Mouse (Mus musculus) liver, adult 2 months (tissue): ENCODE data around the gene 4930412O13Rik. TPM values are rescaled to one million over a fixed set of nuclear protein-coding genes. Genes with fewer than 3 reads are reported as not detected.

Source experiments
- DNase-seq: peaks from one replicate; pipeline ENCODE4 v3.0.0-alpha.2; 2011; ENCODE audit warnings: low read depth, low spot score; ENCODE audit errors: extremely low read depth
- H3K27ac ChIP-seq: fragments of 200-500 bp; replicated peaks from 2 replicates; pipeline ENCODE4 v1.5.1; 2012; ENCODE audit warnings: low read depth, mild to moderate bottlenecking, control low read depth, inconsistent platforms, low read length; ENCODE audit not compliant: insufficient read depth
- H3K27me3 ChIP-seq: fragments of 200-500 bp; 2 replicates; pipeline ENCODE4 v1.6.1; 2012; ENCODE audit warnings: mild to moderate bottlenecking, moderate library complexity, low read length, inconsistent platforms; ENCODE audit not compliant: control insufficient read depth, insufficient read depth
- H3K36me3 ChIP-seq: fragments of 200-500 bp; 2 replicates; pipeline ENCODE4 v1.6.1; 2012; ENCODE audit warnings: low read length, inconsistent platforms; ENCODE audit not compliant: control insufficient read depth, insufficient read depth
- H3K4me1 ChIP-seq: fragments of 200-500 bp; 2 replicates; pipeline ENCODE4 v1.6.1; 2011; ENCODE audit warnings: low read length; ENCODE audit not compliant: control insufficient read depth, insufficient read depth
- H3K4me3 ChIP-seq: fragments of 200-500 bp; 2 replicates; pipeline ENCODE4 v1.5.1; 2011; ENCODE audit warnings: low read depth, mild to moderate bottlenecking, control low read depth, low read length, moderate library complexity; ENCODE audit not compliant: insufficient read depth
- H3K79me2 ChIP-seq: fragments of 200-500 bp; 2 replicates; pipeline ENCODE4 v1.6.1; 2012; ENCODE audit warnings: inconsistent platforms, mild to moderate bottlenecking, low read length, moderate library complexity; ENCODE audit not compliant: control insufficient read depth, insufficient read depth
- H3K9ac ChIP-seq: fragments of 200-500 bp; 2 replicates; pipeline ENCODE4 v1.6.1; 2012; ENCODE audit warnings: low read depth, mild to moderate bottlenecking, control low read depth, inconsistent platforms, low read length
- CTCF ChIP-seq: fragments of 200-500 bp; IDR thresholded peaks from 2 replicates; pipeline ENCODE4 v1.5.1; 2011; ENCODE audit warnings: low read depth, low read length, control low read depth
- POLR2A ChIP-seq: fragments of 200-500 bp; IDR thresholded peaks from 2 replicates; pipeline ENCODE4 v1.6.1; 2011; ENCODE audit warnings: low read length, control low read depth; ENCODE audit not compliant: insufficient read depth; ENCODE audit errors: extremely low read depth
- WGBS: fragments of 180-500 bp; shearing (Covaris S2); methylation state at CpG from one replicate; pipeline ENCODE4 v1.1.7; 2018; 5-methylcytosine and 5-hydroxymethylcytosine counted together
- polyA plus RNA-seq: library from polyadenylated mRNA; depleted of rRNA; stranded (reverse); fragments of >200 nt; gene quantifications from 2 replicates; pipeline ENCODE4 v1.2.3, GENCODE M21; 2012
- total RNA-seq: library from RNA; depleted of rRNA; stranded (reverse); fragments of >200 nt; gene quantifications from 2 replicates; pipeline ENCODE4 v1.2.3, GENCODE M21; 2014

4930412O13Rik gene
- total and polyA plus RNA-seq, 2 experiments = not detected

- no peak for TF ChIP-seq CTCF
- H3K27ac ChIP-seq = no peak overlapping the region
Observed at GRCm38 (mm10) chr2:9874467-9875219, 6.4 kb upstream of the 4930412O13Rik start.

DNA sequence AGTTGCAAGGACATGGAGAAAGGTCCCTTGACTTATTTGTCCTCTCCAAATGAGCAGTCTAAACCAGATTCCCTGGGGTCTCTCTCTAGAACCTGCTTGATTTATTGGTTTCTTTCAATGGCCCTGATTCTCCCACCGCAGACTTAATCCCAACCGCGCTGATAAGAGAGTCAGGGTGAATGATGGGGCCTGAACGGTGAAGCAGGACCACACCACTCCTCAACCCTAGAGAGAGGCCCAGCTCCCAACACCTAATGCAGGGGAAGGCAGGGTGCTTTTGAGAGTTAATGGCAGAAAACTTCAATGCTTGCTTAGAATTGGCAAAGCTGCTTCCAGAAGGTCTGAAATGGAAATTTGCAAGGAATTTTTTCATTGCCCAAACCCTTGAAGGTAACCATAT lies 5.8 kb upstream of the 4930412O13Rik start:
- Histone ChIP-seq H3K36me3 (no peaks in the 10 kb centered on the region), H3K4me3 (no peak overlapping the region), H3K9ac (no peak overlapping the region), H3K79me2 (no peaks in the 10 kb centered on the region), H3K27me3 (peaks cover 6% of the 10 kb centered on the region), H3K27ac (no peak overlapping the region), H3K4me1 (peaks cover 5% of the 10 kb centered on the region)
- 73% methylated on average over 4 of the region's 4 CpGs for WGBS
- TF ChIP-seq POLR2A = no peak
- no peak for TF ChIP-seq CTCF
- no peak for DNase-seq

More at GRCm38 (mm10) chr2:9874467-9875219, 6.4 kb upstream of the 4930412O13Rik start:
- Histone ChIP-seq H3K27me3 (peaks cover 6% of the 10 kb centered on the region), H3K4me3 (no peak overlapping the region), H3K79me2 (no peaks in the 10 kb centered on the region), H3K9ac (no peak overlapping the region), H3K4me1 (peaks cover 5% of the 10 kb centered on the region), H3K36me3 (no peaks in the 10 kb centered on the region)
- 76% methylated on average over 39 of the region's 39 CpGs for WGBS
- DNase-seq = no peak

- TF ChIP-seq CTCF (no peak), POLR2A (no peak)
Observed at GRCm38 (mm10) chr2:9875676-9876357, 5.2 kb upstream of the 4930412O13Rik start.

DNA sequence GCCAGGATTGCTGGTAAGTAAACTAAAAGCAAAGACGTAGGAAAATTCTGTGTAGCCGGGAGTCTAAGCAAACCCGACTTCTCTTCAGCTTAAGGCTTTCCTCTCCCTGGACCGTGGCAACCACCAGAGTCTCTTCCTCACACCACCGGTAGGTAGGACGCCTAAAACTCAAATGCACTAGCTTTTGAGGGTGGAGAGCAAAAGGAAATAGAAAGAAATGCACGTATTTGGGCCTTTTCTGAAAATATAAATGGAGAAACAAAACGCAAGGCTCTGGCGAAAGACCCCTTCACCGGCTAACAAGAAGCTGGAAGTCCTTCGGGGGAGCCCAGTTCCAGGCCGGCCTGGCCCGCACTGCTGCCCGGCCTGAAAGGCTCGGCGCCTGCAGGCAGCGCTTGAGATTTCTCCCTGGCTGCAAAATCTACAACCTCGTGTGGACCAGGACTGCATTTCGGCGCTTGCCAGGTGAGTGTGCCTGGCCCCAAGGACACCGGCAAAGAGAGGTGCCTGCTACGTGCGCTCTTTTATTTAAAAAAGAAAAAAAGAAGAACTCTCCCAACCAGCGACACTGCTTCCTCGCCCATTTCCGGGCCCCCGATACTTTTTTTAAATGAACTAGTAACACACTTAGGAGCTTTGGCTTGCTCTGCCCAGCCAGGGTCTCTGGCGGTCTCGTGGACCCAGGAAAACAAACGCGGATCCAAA lies 4.3 kb upstream of the 4930412O13Rik start:
- TF ChIP-seq POLR2A (no peak), CTCF (no peak)
- H3K36me3 ChIP-seq = no peaks in the 10 kb centered on the region
- peaks cover 15% of the 10 kb centered on the region for H3K27me3 ChIP-seq
- H3K27ac ChIP-seq = no peak overlapping the region
- WGBS = 21% methylated on average over 31 of the region's 31 CpGs
- H3K4me1 ChIP-seq = peaks cover 5% of the 10 kb centered on the region
- peak overlapping the region; percentile 50; the same call in 1 of the 2 replicates for H3K4me3 ChIP-seq
- no peaks in the 10 kb centered on the region for H3K79me2 ChIP-seq
- DNase-seq = no peak
- H3K9ac ChIP-seq = no peak overlapping the region

More at GRCm38 (mm10) chr2:9875676-9876357, 5.2 kb upstream of the 4930412O13Rik start:
- Histone ChIP-seq H3K36me3 (no peaks in the 10 kb centered on the region), H3K27me3 (peaks cover 7% of the 10 kb centered on the region), H3K9ac (no peak overlapping the region), H3K27ac (no peak overlapping the region), H3K4me1 (peaks cover 5% of the 10 kb centered on the region), H3K4me3 (no peak overlapping the region), H3K79me2 (no peaks in the 10 kb centered on the region)
- 47% methylated on average over 12 of the region's 12 CpGs for WGBS
- DNase-seq = no peak

DNA sequence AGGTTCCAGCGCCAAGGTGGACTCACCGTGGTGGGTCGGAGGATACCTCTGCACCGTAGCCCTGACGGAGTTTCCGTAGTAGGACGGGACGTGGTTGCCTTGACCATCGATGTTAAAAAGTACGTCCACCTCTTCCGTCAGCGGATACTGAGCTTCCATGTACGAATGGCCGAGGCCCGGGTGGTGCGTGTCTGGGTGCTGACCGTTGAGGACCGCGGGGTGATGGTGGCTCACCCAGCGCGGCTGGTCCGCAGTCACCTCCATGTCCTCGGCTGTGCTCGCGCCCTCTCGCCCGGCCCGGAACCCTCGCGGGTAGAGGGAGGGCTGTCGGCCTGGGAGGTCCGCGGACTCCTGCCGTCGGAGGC lies 3.7 kb upstream of the 4930412O13Rik start:
- no peaks in the 10 kb centered on the region for H3K79me2 ChIP-seq
- peak overlapping the region; percentile 50; the same call in 1 of the 2 replicates for H3K4me3 ChIP-seq
- TF ChIP-seq CTCF (no peak), POLR2A (no peak)
- DNase-seq = no peak
- H3K36me3 ChIP-seq = no peaks in the 10 kb centered on the region
- H3K9ac ChIP-seq = 0 out of 2 replicates have a peak overlapping the region, but pooled peaks have one; percentile 17
- no peak overlapping the region for H3K27ac ChIP-seq
- 3% methylated on average over 35 of the region's 35 CpGs for WGBS
- H3K4me1 ChIP-seq = peaks cover 5% of the 10 kb centered on the region
- H3K27me3 ChIP-seq = peaks cover 18% of the 10 kb centered on the region
